Mouse (Mus musculus): Measurements from ENCODE around the gene 2900011O08Rik. TPM values are rescaled to one million over a fixed set of nuclear protein-coding genes. Genes with fewer than 3 reads are reported as not detected.

The 2900011O08Rik gene
- polyA plus RNA-seq, 2 experiments, result 2.5 to 2.9 TPM

GRCm38 (mm10) chr16:14070471-14071169 is 84.2 kb downstream of the 2900011O08Rik start:
- H3K9ac ChIP-seq (ENCODE audit: low read depth, low read length, severe bottlenecking), result no peak overlapping the region
- H3K27ac ChIP-seq (replicated peaks; ENCODE audit: low read depth, low read length), result no peak overlapping the region
- no peak for DNase-seq (ENCODE audit: low spot score)
- TF ChIP-seq POLR2A (IDR thresholded peaks at IDR 0.05; ENCODE audit: borderline replicate concordance, extremely low read depth, insufficient read depth, insufficient read length), result no peak
- no peaks in the 10 kb centered on the region for H3K36me3 ChIP-seq (ENCODE audit: control insufficient read depth, insufficient read depth, low read length)
- H3K4me2 ChIP-seq (replicated peaks; ENCODE audit: low read depth, low read length, severe bottlenecking), result no peak overlapping the region
- H3K4me3 ChIP-seq (replicated peaks; ENCODE audit: low read length), result no peak overlapping the region
- WGBS, result 59% methylated on average over 5 of the region's 5 CpGs
- no peaks in the 10 kb centered on the region for H3K4me1 ChIP-seq (ENCODE audit: control insufficient read depth, insufficient read depth, low read length)
- no peaks in the 10 kb centered on the region for H3K27me3 ChIP-seq (ENCODE audit: control insufficient read depth, insufficient read depth, low read length)
- H3K9me3 ChIP-seq (ENCODE audit: control insufficient read depth, low read length), result no peaks in the 10 kb centered on the region
- no peak for ATAC-seq (ENCODE audit: low FRiP score, low read depth)

GRCm38 (mm10) chr16:14082925-14083324 is 96.5 kb downstream of the 2900011O08Rik start:
- H3K9ac ChIP-seq (ENCODE audit: low read depth, low read length, severe bottlenecking), result no peak overlapping the region
- H3K4me2 ChIP-seq (replicated peaks; ENCODE audit: low read depth, low read length, severe bottlenecking), result no peak overlapping the region
- no peaks in the 10 kb centered on the region for H3K36me3 ChIP-seq (ENCODE audit: control insufficient read depth, insufficient read depth, low read length)
- no peaks in the 10 kb centered on the region for H3K27me3 ChIP-seq (ENCODE audit: control insufficient read depth, insufficient read depth, low read length)
- no peak for DNase-seq (ENCODE audit: low spot score)
- no peaks in the 10 kb centered on the region for H3K4me1 ChIP-seq (ENCODE audit: control insufficient read depth, insufficient read depth, low read length)
- no peak for TF ChIP-seq POLR2A (IDR thresholded peaks at IDR 0.05; ENCODE audit: borderline replicate concordance, extremely low read depth, insufficient read depth, insufficient read length)
- WGBS, result 86% methylated on average over 2 of the region's 2 CpGs
- no peaks in the 10 kb centered on the region for H3K9me3 ChIP-seq (ENCODE audit: control insufficient read depth, low read length)
- no peak overlapping the region for H3K4me3 ChIP-seq (replicated peaks; ENCODE audit: low read length)
- ATAC-seq (ENCODE audit: low FRiP score, low read depth), result no peak
- no peak overlapping the region for H3K27ac ChIP-seq (replicated peaks; ENCODE audit: low read depth, low read length)

DNA sequence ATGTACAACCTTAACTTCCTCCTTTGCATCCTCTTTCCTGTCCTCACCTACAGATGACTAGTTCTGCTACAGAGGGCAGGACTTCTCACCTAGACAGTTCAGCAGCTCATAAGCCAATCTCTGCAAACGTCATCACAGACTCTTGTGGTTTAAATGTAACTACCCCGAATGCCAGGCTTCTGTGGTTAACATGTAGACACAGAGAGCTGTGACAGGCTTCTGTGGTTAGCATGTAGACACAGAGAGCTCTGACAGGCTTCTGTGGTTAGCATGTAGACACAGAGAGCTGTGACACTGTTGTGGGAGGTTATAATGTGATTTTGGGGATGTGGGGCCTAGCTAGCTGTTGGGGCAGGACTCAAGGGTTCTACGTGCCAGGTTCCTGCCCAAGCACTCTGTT is 101.8 kb downstream of the 2900011O08Rik start:
- Histone ChIP-seq H3K9me3 (ENCODE audit: control insufficient read depth, low read length) (no peaks in the 10 kb centered on the region), H3K27me3 (ENCODE audit: control insufficient read depth, insufficient read depth, low read length) (no peaks in the 10 kb centered on the region), H3K9ac (ENCODE audit: low read depth, low read length, severe bottlenecking) (no peak overlapping the region), H3K4me2 (replicated peaks; ENCODE audit: low read depth, low read length, severe bottlenecking) (no peak overlapping the region), H3K4me3 (replicated peaks; ENCODE audit: low read length) (no peak overlapping the region), H3K36me3 (ENCODE audit: control insufficient read depth, insufficient read depth, low read length) (no peaks in the 10 kb centered on the region), H3K4me1 (ENCODE audit: control insufficient read depth, insufficient read depth, low read length) (no peaks in the 10 kb centered on the region), H3K27ac (replicated peaks; ENCODE audit: low read depth, low read length) (no peak overlapping the region)
- ATAC-seq (ENCODE audit: low FRiP score, low read depth) (no peak), DNase-seq (ENCODE audit: low spot score) (no peak)
- TF ChIP-seq POLR2A (IDR thresholded peaks at IDR 0.05; ENCODE audit: borderline replicate concordance, extremely low read depth, insufficient read depth, insufficient read length), result no peak
- 69% methylated on average over 3 of the region's 3 CpGs for WGBS

- Histone ChIP-seq H3K27ac (replicated peaks; ENCODE audit: low read depth, low read length) (no peak overlapping the region), H3K4me3 (replicated peaks; ENCODE audit: low read length) (no peak overlapping the region), H3K27me3 (ENCODE audit: control insufficient read depth, insufficient read depth, low read length) (no peaks in the 10 kb centered on the region), H3K4me1 (ENCODE audit: control insufficient read depth, insufficient read depth, low read length) (no peaks in the 10 kb centered on the region), H3K9ac (ENCODE audit: low read depth, low read length, severe bottlenecking) (no peak overlapping the region), H3K9me3 (ENCODE audit: control insufficient read depth, low read length) (no peaks in the 10 kb centered on the region), H3K4me2 (replicated peaks; ENCODE audit: low read depth, low read length, severe bottlenecking) (no peak overlapping the region), H3K36me3 (ENCODE audit: control insufficient read depth, insufficient read depth, low read length) (no peaks in the 10 kb centered on the region)
- DNase-seq (ENCODE audit: low spot score) (no peak), ATAC-seq (ENCODE audit: low FRiP score, low read depth) (no peak)
- no peak for TF ChIP-seq POLR2A (IDR thresholded peaks at IDR 0.05; ENCODE audit: borderline replicate concordance, extremely low read depth, insufficient read depth, insufficient read length)
- WGBS, result 84% methylated on average over 3 of the region's 3 CpGs
Measured at GRCm38 (mm10) chr16:14089296-14089695, 102.9 kb downstream of the 2900011O08Rik start.

DNA sequence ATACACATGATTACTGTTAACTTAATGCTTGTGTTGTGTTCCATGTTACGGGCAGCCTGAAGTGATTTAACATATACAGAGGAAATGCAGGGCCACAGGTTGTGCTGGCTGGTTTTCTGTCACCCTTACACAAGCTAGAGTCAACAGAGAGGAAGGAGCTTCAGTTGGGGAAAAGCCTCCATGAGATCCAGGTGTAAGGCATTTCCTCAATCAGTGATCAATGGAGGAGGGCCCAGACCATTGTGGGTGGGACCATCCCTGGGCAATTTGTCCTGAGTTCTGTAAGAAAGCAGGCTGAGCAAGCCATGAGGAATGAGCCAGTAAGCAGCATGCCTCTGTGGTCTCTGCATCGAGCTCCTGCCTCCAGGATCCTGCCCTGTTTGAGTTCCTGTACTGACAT is 105.4 kb downstream of the 2900011O08Rik start:
- no peak overlapping the region for H3K27ac ChIP-seq (replicated peaks; ENCODE audit: low read depth, low read length)
- no peaks in the 10 kb centered on the region for H3K4me1 ChIP-seq (ENCODE audit: control insufficient read depth, insufficient read depth, low read length)
- H3K4me3 ChIP-seq (replicated peaks; ENCODE audit: low read length), result no peak overlapping the region
- H3K9ac ChIP-seq (ENCODE audit: low read depth, low read length, severe bottlenecking), result no peak overlapping the region
- ATAC-seq (ENCODE audit: low FRiP score, low read depth) (no peak), DNase-seq (ENCODE audit: low spot score) (no peak)
- 64% methylated on average over 2 of the region's 2 CpGs for WGBS
- H3K9me3 ChIP-seq (ENCODE audit: control insufficient read depth, low read length), result no peaks in the 10 kb centered on the region
- H3K4me2 ChIP-seq (replicated peaks; ENCODE audit: low read depth, low read length, severe bottlenecking), result no peak overlapping the region
- no peak for TF ChIP-seq POLR2A (IDR thresholded peaks at IDR 0.05; ENCODE audit: borderline replicate concordance, extremely low read depth, insufficient read depth, insufficient read length)
- no peaks in the 10 kb centered on the region for H3K36me3 ChIP-seq (ENCODE audit: control insufficient read depth, insufficient read depth, low read length)
- H3K27me3 ChIP-seq (ENCODE audit: control insufficient read depth, insufficient read depth, low read length), result no peaks in the 10 kb centered on the region

Measured in limb, embryonic 14.5 days (tissue).